Mouse (Mus musculus): ENCODE results near the gene Olfr544.

The Olfr544 gene

GRCm38 (mm10) chr7:102477377-102477776 is 10.7 kb downstream of the Olfr544 start:
- DNase-seq (ENCODE audit: low spot score in 2 of 2), result no peak

- no peak for DNase-seq (ENCODE audit: low spot score in 2 of 2)
These were observed 11.5 kb downstream of the Olfr544 start for GRCm38 (mm10) chr7:102476601-102477000.

GRCm38 (mm10) chr7:102472675-102473074 is 15.4 kb downstream of the Olfr544 start:
- DNase-seq (ENCODE audit: low spot score in 2 of 2), result no peak

GRCm38 (mm10) chr7:102467566-102467965 is 20.5 kb downstream of the Olfr544 start:
- DNase-seq (ENCODE audit: low spot score in 2 of 2), result no peak

GRCm38 (mm10) chr7:102458618-102459380 is 29.3 kb downstream of the Olfr544 start:
- no peak for DNase-seq (ENCODE audit: low spot score in 2 of 2)

- no peak for DNase-seq (ENCODE audit: low spot score in 2 of 2)
These were observed 41.7 kb downstream of the Olfr544 start for GRCm38 (mm10) chr7:102446438-102446837.

GRCm38 (mm10) chr7:102444301-102444700 is 43.8 kb downstream of the Olfr544 start:
- DNase-seq (ENCODE audit: low spot score in 2 of 2), result no peak

GRCm38 (mm10) chr7:102442432-102442831 is 45.7 kb downstream of the Olfr544 start:
- DNase-seq (ENCODE audit: low spot score in 2 of 2), result no peak

- peak; percentile 93 to 95 for DNase-seq (ENCODE audit: low spot score in 2 of 2)
These were observed 46.3 kb downstream of the Olfr544 start, which contains the start of gene Rrm1 for GRCm38 (mm10) chr7:102441657-102442391. Rrm1 (plus strand) TSS chr7:102441695.

GRCm38 (mm10) chr7:102440822-102441656 is 47.1 kb downstream of the Olfr544 start:
- DNase-seq (ENCODE audit: low spot score in 2 of 2), result no peak

GRCm38 (mm10) chr7:102434344-102434743 is 53.8 kb downstream of the Olfr544 start:
- no peak for DNase-seq (ENCODE audit: low spot score in 2 of 2)

Data from heart, adult 9 months (tissue).